Mouse (Mus musculus) bone marrow macrophage, adult 2 months (primary cell): ENCODE data around the gene Hnrnpa3. TPM values are rescaled to one million over a fixed set of nuclear protein-coding genes. Genes with fewer than 3 reads are reported as not detected.

Experiments used
- H3K27ac ChIP-seq: 2 replicates; pipeline ENCODE4 v1.5.1; 2012; ENCODE audit warnings: low read depth, low read length; ENCODE audit not compliant: insufficient read depth
- H3K4me1 ChIP-seq: 2 replicates; pipeline ENCODE4 v1.6.1; 2012; ENCODE audit warnings: low read length; ENCODE audit not compliant: control insufficient read depth, insufficient read depth
- H3K4me3 ChIP-seq: 2 replicates; pipeline ENCODE4 v1.5.1; 2012; ENCODE audit warnings: mild to moderate bottlenecking, low read length, moderate library complexity; ENCODE audit not compliant: insufficient read depth
- CTCF ChIP-seq: IDR thresholded peaks from 2 replicates; pipeline ENCODE4 v1.5.1; 2012; ENCODE audit warnings: low read depth, mild to moderate bottlenecking, low read length, moderate library complexity
- POLR2A ChIP-seq: IDR thresholded peaks from 2 replicates; pipeline ENCODE4 v1.6.1; 2012; ENCODE audit warnings: mild to moderate bottlenecking, low read depth, low read length, borderline replicate concordance
- polyA plus RNA-seq: library from polyadenylated mRNA; stranded (reverse); fragments of >200 nt; gene quantifications from 2 replicates; pipeline ENCODE4 v1.2.4, GENCODE M21; 2012; ENCODE audit not compliant: missing spikeins, insufficient read depth, insufficient read length

Gene Hnrnpa3
- polyA plus RNA-seq, 1 experiment = 183 TPM

DNA sequence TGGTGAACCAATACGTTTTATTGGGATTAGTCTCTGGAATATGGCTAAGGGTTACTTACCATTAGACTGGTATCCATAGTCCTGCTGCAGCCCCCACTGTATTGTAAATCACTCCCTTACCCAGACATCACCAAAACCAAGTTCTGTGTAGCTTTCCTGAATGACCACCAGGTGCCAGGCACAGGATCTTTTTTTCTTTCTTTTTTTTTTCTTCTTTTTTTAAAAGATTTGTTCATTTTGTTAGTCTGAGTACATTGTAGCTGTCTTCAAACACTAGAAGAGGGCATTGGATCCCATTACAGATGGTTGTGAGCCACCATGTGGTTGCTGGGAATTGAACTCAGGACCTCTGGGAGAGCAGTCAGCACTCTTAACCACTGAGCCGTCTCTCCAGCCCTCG is 54.0 kb downstream of the Hnrnpa3 start:
- Histone ChIP-seq H3K4me1 (peaks cover 10% of the 10 kb centered on the region), H3K27ac (no peak overlapping the region), H3K4me3 (no peak overlapping the region)
- TF ChIP-seq CTCF = no peak
- no peak for TF ChIP-seq POLR2A

DNA sequence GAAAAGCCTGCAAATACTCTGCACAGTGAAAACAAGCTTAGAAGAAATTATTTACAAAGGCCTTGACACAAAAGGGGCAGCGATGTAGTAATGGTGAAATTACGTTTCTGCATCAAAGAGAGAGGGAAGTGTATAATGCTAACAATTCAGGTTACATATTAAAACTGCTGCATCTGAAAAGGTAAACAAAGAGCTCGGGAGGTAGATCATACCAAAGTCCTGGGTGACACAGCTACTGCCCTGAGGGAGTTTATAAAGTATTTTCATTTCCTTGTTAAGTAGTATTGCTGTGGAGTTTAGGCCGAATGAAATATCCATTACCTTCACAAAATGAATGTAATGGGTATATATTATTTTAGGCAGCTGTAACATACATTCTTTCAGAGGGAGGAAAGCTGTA is 55.7 kb downstream of the Hnrnpa3 start:
- Histone ChIP-seq H3K27ac (no peak overlapping the region), H3K4me1 (peaks cover 14% of the 10 kb centered on the region), H3K4me3 (no peak overlapping the region)
- TF ChIP-seq POLR2A (no peak), CTCF (no peak)

DNA sequence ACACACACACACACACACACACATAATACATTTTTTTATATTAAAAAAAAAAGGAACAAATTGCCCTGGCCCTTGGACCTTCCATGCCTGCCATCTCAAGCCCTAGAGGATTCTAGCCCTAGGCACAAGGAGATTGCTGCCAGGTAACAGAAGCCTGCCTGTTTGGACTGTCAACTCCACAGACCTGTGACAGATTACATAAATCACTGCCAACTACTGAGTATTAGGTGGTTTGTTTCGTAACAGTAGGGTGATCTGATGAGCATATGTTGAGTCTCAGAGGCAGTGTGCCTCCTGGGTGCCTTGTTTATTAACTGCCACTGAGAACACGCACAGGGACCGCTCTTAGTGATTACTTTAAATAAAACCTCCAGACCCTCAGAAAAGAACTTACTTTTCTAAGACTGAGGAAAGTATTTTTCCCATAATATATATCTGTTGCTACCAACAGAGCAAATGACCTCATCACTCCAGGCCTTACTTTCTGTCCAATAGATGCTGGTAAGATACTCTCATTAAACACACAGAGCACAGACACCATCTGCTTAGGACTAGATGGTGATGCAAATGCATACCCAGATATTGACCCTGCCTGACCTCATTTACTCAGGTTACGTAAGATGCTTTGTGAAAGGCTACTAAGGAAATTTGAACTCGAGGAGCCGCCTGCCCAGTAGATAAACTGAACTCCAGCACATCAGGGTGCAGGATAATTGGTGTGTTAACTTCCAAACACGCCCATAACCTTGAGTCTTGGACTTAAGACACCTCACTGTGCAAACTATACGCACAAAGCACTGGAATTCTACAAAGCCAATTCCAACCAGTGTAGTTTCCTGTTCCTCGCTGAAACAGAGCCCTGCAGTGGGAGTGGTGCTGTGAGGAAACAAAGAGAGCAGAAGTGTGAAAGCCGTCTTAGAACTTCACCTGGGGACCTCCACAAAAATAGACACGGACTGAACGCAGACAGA is 57.3 kb downstream of the Hnrnpa3 start:
- no peak overlapping the region for H3K4me3 ChIP-seq
- H3K4me1 ChIP-seq = peaks cover 18% of the 10 kb centered on the region
- no peak for TF ChIP-seq CTCF
- no peak for TF ChIP-seq POLR2A
- no peak overlapping the region for H3K27ac ChIP-seq

Other genes starting within 250 kb of the Hnrnpa3 start
- gene Nfe2l2, start 45.4 kb downstream of the Hnrnpa3 start, polyA plus RNA-seq = 266 and 269 TPM in 2 replicates
- gene Agps, start 172.9 kb downstream of the Hnrnpa3 start, polyA plus RNA-seq = 31.7 and 36.1 TPM in 2 replicates